17 mouse cellular contexts compared by ENCODE assay signal in genomic region chr14:28802126-28802525, GRCm38 (mm10).
"Had no signal": no experiment of that assay in that cellular context is flagged by ENCODE, and none has a peak within 500 bp of the region (broad histone marks: within the 10 kb centered on the region; RNA-seq: fewer than 3 reads in every experiment).

No protein-coding gene starts in this region.

- H3K4me3 ChIP-seq: lung, embryonic 15.5 days; megakaryocyte, embryonic 14.5 days; midbrain, embryonic 13.5 days; midbrain, embryonic 15.5 days; neural tube, embryonic 12.5 days; stomach, embryonic 15.5 days had no signal

- H3K36me3 ChIP-seq: lung, embryonic 15.5 days; midbrain, embryonic 13.5 days; midbrain, embryonic 15.5 days; neural tube, embryonic 12.5 days; stomach, embryonic 15.5 days had no signal

- H3K4me1 ChIP-seq: lung, embryonic 15.5 days; megakaryocyte, embryonic 14.5 days; neural tube, embryonic 12.5 days; stomach, embryonic 15.5 days had no signal

- DNase-seq: lung, adult 2 months; lung, postnatal 14 days; lung, postnatal 36 days; right cerebral cortex, postnatal 14 days; thymus, adult 2 months; thymus, postnatal 25 days; thymus, postnatal 4 days had no signal

- H3K9me3 ChIP-seq: lung, embryonic 15.5 days; midbrain, embryonic 13.5 days; midbrain, embryonic 15.5 days; neural tube, embryonic 12.5 days; stomach, embryonic 15.5 days had no signal

- H3K27ac ChIP-seq: lung, embryonic 15.5 days; macrophage; midbrain, embryonic 13.5 days; midbrain, embryonic 15.5 days; neural tube, embryonic 12.5 days; stomach, embryonic 15.5 days; stomach, postnatal 0 days had no signal

- ATAC-seq: lung, postnatal 0 days; midbrain, embryonic 13.5 days; midbrain, embryonic 15.5 days had no signal

- H3K4me2 ChIP-seq: lung, embryonic 15.5 days; midbrain, embryonic 11.5 days; midbrain, embryonic 13.5 days; midbrain, embryonic 15.5 days; neural tube, embryonic 12.5 days; stomach, embryonic 15.5 days had no signal

- H3K9ac ChIP-seq: lung, embryonic 15.5 days; midbrain, embryonic 13.5 days; midbrain, embryonic 15.5 days; neural tube, embryonic 12.5 days; stomach, embryonic 15.5 days had no signal

- H3K27me3 ChIP-seq: lung, embryonic 15.5 days; megakaryocyte, embryonic 14.5 days; midbrain, embryonic 13.5 days; midbrain, embryonic 15.5 days; neural tube, embryonic 12.5 days; stomach, embryonic 15.5 days had no signal
